Mouse (Mus musculus) liver, embryonic 12.5 days (tissue): ENCODE results near the gene Snx9. TPM values are rescaled to one million over a fixed set of nuclear protein-coding genes. Genes with fewer than 3 reads are reported as not detected.

Experiments
- ATAC-seq: fragments of 200-750 bp; cut with Nextera tagmentation; 2 replicates; pipeline ENCODE4 v1.8.0; 2017; ENCODE audit warnings: moderate number of reproducible peaks, mild to moderate bottlenecking, moderate library complexity
- H3K27ac ChIP-seq: fragments of 300-500 bp; sonication (generic); 2 replicates; pipeline ENCODE4 v1.5.1; 2016; ENCODE audit warnings: mild to moderate bottlenecking
- H3K27me3 ChIP-seq: fragments of 300-500 bp; sonication (generic); replicated peaks from 2 replicates; pipeline ENCODE4 v1.6.1; 2016; ENCODE audit warnings: mild to moderate bottlenecking, moderate library complexity
- H3K36me3 ChIP-seq: fragments of 300-500 bp; sonication (generic); 2 replicates; pipeline ENCODE4 v1.6.1; 2016; ENCODE audit warnings: mild to moderate bottlenecking, moderate library complexity
- H3K4me1 ChIP-seq: fragments of 300-500 bp; sonication (generic); 2 replicates; pipeline ENCODE4 v1.6.1; 2016
- H3K4me2 ChIP-seq: fragments of 300-500 bp; sonication (generic); 2 replicates; pipeline ENCODE4 v1.6.1; 2016; ENCODE audit warnings: mild to moderate bottlenecking, moderate library complexity
- H3K4me3 ChIP-seq: fragments of 300-500 bp; sonication (generic); 2 replicates; pipeline ENCODE4 v1.5.1; 2016; ENCODE audit warnings: mild to moderate bottlenecking, moderate library complexity
- H3K9ac ChIP-seq: fragments of 300-500 bp; sonication (generic); 2 replicates; pipeline ENCODE4 v1.6.1; 2016; ENCODE audit warnings: mild to moderate bottlenecking, moderate library complexity
- H3K9me3 ChIP-seq: fragments of 300-500 bp; sonication (generic); replicated peaks from 2 replicates; pipeline ENCODE4 v1.6.1; 2016; ENCODE audit warnings: mild to moderate bottlenecking, moderate library complexity
- WGBS: fragments of 180-500 bp; shearing (Covaris S2); methylation state at CpG from one replicate; pipeline ENCODE4 v1.1.7; 2016; ENCODE audit not compliant: insufficient replicate concordance; 5-methylcytosine and 5-hydroxymethylcytosine counted together
- polyA plus RNA-seq: library from polyadenylated mRNA; unstranded; fragments of >200 nt; fragmentation: Nextera tagmentation; extraction: Ambion mirVana; gene quantifications from 2 replicates; pipeline ENCODE4 v1.2.1, GENCODE M21; 2016

Snx9 gene
- polyA plus RNA-seq, 1 experiment from 2014 or later = 22.7 TPM

- Histone ChIP-seq H3K9me3 (no peaks in the 10 kb centered on the region), H3K4me1 (peaks cover 60% of the 10 kb centered on the region), H3K27ac (peak overlapping the region; percentile 79), H3K9ac (no peak overlapping the region), H3K4me3 (no peak overlapping the region), H3K36me3 (peaks cover 34% of the 10 kb centered on the region), H3K27me3 (no peaks in the 10 kb centered on the region), H3K4me2 (peak overlapping the region; percentile 23)
- ATAC-seq = peak; percentile 87
- WGBS = 6% methylated on average over 7 of the region's 7 CpGs
These were observed 52.0 kb downstream of the Snx9 start for GRCm38 (mm10) chr17:5893092-5893491.

GRCm38 (mm10) chr17:5893574-5894148 is 52.5 kb downstream of the Snx9 start:
- H3K9ac ChIP-seq = no peak overlapping the region
- H3K27ac ChIP-seq = peak overlapping the region; percentile 79
- peaks cover 34% of the 10 kb centered on the region for H3K36me3 ChIP-seq
- H3K4me1 ChIP-seq = peaks cover 58% of the 10 kb centered on the region
- ATAC-seq = peak; percentile 13; the same call in 1 of the 2 replicates
- 55% methylated on average over 7 of the region's 7 CpGs for WGBS
- H3K27me3 ChIP-seq = no peaks in the 10 kb centered on the region
- H3K4me2 ChIP-seq = peak overlapping the region; percentile 23
- H3K9me3 ChIP-seq = no peaks in the 10 kb centered on the region
- no peak overlapping the region for H3K4me3 ChIP-seq

GRCm38 (mm10) chr17:5896066-5896465 is 54.9 kb downstream of the Snx9 start:
- peaks cover 39% of the 10 kb centered on the region for H3K4me1 ChIP-seq
- no peaks in the 10 kb centered on the region for H3K9me3 ChIP-seq
- no peak overlapping the region for H3K27ac ChIP-seq
- H3K4me3 ChIP-seq = no peak overlapping the region
- H3K27me3 ChIP-seq = no peaks in the 10 kb centered on the region
- no peak overlapping the region for H3K9ac ChIP-seq
- WGBS = 62% methylated on average over 4 of the region's 4 CpGs
- no peak overlapping the region for H3K4me2 ChIP-seq
- peaks cover 46% of the 10 kb centered on the region for H3K36me3 ChIP-seq
- ATAC-seq = no peak

DNA sequence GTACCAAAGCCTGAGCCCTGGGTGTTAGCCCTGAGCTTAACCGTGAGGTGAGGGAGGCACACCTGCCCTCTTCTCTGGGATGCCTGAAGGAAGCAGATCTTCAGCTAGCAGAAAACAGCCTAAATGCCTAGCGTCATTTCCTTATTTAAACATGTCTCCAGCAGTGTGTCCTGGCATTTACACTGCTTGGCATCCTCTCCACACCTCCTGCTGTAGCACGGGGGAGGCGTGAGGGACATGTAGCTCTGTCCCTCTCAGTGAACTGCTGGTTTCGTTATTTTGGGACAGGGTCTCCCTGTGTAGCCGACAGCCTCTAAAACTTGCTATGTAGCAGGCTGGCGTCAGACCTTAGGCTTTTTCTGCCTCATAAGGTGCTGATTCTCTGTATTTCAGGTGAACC is 55.5 kb downstream of the Snx9 start:
- H3K9ac ChIP-seq = no peak overlapping the region
- peaks cover 48% of the 10 kb centered on the region for H3K36me3 ChIP-seq
- H3K4me2 ChIP-seq = no peak overlapping the region
- H3K9me3 ChIP-seq = no peaks in the 10 kb centered on the region
- no peak for ATAC-seq
- 79% methylated on average over 7 of the region's 7 CpGs for WGBS
- H3K27ac ChIP-seq = no peak overlapping the region
- H3K4me3 ChIP-seq = no peak overlapping the region
- no peaks in the 10 kb centered on the region for H3K27me3 ChIP-seq
- peaks cover 35% of the 10 kb centered on the region for H3K4me1 ChIP-seq

- Histone ChIP-seq H3K4me2 (no peak overlapping the region), H3K4me1 (peaks cover 25% of the 10 kb centered on the region), H3K4me3 (no peak overlapping the region), H3K27me3 (no peaks in the 10 kb centered on the region), H3K27ac (no peak overlapping the region), H3K9me3 (no peaks in the 10 kb centered on the region), H3K9ac (no peak overlapping the region), H3K36me3 (peaks cover 54% of the 10 kb centered on the region)
- 82% methylated on average over 17 of the region's 17 CpGs for WGBS
- no peak for ATAC-seq
These were observed 56.4 kb downstream of the Snx9 start for GRCm38 (mm10) chr17:5897326-5898200.

GRCm38 (mm10) chr17:5899251-5899650 is 58.1 kb downstream of the Snx9 start:
- H3K4me3 ChIP-seq = no peak overlapping the region
- H3K27me3 ChIP-seq = no peaks in the 10 kb centered on the region
- no peak for ATAC-seq
- no peak overlapping the region for H3K4me2 ChIP-seq
- no peaks in the 10 kb centered on the region for H3K9me3 ChIP-seq
- peaks cover 8% of the 10 kb centered on the region for H3K4me1 ChIP-seq
- H3K9ac ChIP-seq = no peak overlapping the region
- peaks cover 67% of the 10 kb centered on the region for H3K36me3 ChIP-seq
- no peak overlapping the region for H3K27ac ChIP-seq
- 85% methylated on average over 6 of the region's 6 CpGs for WGBS

GRCm38 (mm10) chr17:5901381-5901780 is 60.3 kb downstream of the Snx9 start:
- H3K27ac ChIP-seq = no peak overlapping the region
- peaks cover 8% of the 10 kb centered on the region; the same call in 1 of the 2 replicates for H3K4me1 ChIP-seq
- ATAC-seq = no peak
- H3K27me3 ChIP-seq = no peaks in the 10 kb centered on the region
- H3K9me3 ChIP-seq = no peaks in the 10 kb centered on the region
- no peak overlapping the region for H3K4me2 ChIP-seq
- peaks cover 72% of the 10 kb centered on the region for H3K36me3 ChIP-seq
- H3K9ac ChIP-seq = no peak overlapping the region
- 75% methylated on average over 5 of the region's 5 CpGs for WGBS
- H3K4me3 ChIP-seq = no peak overlapping the region

DNA sequence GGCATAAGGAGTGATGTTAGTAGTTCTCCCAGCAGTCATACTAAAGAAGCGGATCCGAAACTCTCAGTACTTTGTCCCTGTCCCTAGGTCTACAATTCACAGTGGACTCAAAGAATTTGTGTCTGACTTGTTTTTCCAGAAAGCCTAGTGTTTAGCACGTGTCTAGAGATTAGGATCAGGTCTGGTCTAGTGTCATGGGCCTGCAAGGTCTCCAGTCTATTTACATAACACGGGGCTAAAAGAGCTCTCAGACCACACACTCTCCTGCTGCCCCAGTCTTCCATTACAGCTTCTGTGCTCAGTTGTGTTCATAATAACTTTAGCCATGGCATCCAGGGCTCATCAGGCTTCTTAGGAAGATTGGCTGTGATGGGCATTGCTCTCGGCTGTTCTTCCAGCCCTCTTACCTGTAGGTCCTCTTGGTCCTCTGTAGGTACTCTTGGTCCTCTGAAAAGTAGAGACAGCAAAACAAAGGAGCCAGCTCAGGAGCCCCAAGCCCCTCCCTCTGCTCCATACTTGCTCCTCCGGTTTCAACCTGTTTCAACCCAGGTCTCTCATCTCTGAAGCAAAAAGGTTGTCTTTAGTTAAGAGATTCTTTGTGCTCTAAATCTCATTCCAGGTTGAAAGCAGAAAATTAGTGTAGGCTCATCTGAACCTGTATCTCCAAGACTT is 62.6 kb downstream of the Snx9 start:
- Histone ChIP-seq H3K4me3 (no peak overlapping the region), H3K4me1 (peaks cover 8% of the 10 kb centered on the region; the same call in 1 of the 2 replicates), H3K27me3 (no peaks in the 10 kb centered on the region), H3K9me3 (no peaks in the 10 kb centered on the region), H3K4me2 (no peak overlapping the region), H3K27ac (no peak overlapping the region), H3K36me3 (peaks cover 89% of the 10 kb centered on the region), H3K9ac (no peak overlapping the region)
- 67% methylated on average over 6 of the region's 6 CpGs for WGBS
- no peak for ATAC-seq

DNA sequence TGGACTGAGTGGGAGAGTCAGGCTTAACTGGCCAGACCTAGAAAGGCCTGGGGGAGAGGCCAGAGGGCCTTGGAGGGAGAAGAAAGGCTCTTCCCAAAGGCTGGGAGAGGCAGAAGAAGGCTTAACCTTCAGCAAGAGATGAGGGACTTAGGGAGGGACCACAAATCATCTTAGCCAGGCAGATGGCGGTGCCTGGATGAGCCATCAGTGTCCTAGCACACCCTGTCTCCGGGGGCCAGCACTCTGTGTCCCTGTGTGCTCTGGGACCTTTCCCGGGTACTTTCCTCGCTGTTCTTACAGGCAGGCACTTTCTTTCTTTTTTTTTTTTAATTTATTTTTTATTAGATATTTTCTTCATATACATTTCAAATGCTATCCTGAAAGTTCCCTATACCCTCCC is 68.6 kb downstream of the Snx9 start:
- Histone ChIP-seq H3K4me1 (peaks cover 16% of the 10 kb centered on the region), H3K36me3 (peaks cover 55% of the 10 kb centered on the region), H3K4me3 (no peak overlapping the region), H3K9ac (no peak overlapping the region), H3K9me3 (no peaks in the 10 kb centered on the region), H3K4me2 (no peak overlapping the region), H3K27me3 (no peaks in the 10 kb centered on the region), H3K27ac (no peak overlapping the region)
- 88% methylated on average over 4 of the region's 4 CpGs for WGBS
- ATAC-seq = no peak

GRCm38 (mm10) chr17:5911591-5911990 is 70.5 kb downstream of the Snx9 start:
- H3K4me3 ChIP-seq = no peak overlapping the region
- WGBS = 76% methylated on average over 12 of the region's 12 CpGs
- no peak overlapping the region for H3K9ac ChIP-seq
- peak; percentile 42; the same call in 1 of the 2 replicates for ATAC-seq
- H3K4me1 ChIP-seq = peaks cover 8% of the 10 kb centered on the region; the same call in 1 of the 2 replicates
- no peak overlapping the region for H3K4me2 ChIP-seq
- H3K27ac ChIP-seq = peak overlapping the region; percentile 58; the same call in 1 of the 2 replicates
- no peaks in the 10 kb centered on the region for H3K27me3 ChIP-seq
- H3K36me3 ChIP-seq = peaks cover 49% of the 10 kb centered on the region
- no peaks in the 10 kb centered on the region for H3K9me3 ChIP-seq

- Histone ChIP-seq H3K4me3 (no peak overlapping the region), H3K27me3 (no peaks in the 10 kb centered on the region), H3K9me3 (no peaks in the 10 kb centered on the region), H3K27ac (no peak overlapping the region), H3K4me1 (peaks cover 8% of the 10 kb centered on the region; the same call in 1 of the 2 replicates), H3K4me2 (no peak overlapping the region), H3K9ac (no peak overlapping the region), H3K36me3 (peaks cover 42% of the 10 kb centered on the region)
- no peak for ATAC-seq
- 83% methylated on average over 4 of the region's 4 CpGs for WGBS
These were observed 71.7 kb downstream of the Snx9 start for GRCm38 (mm10) chr17:5912797-5913196.

GRCm38 (mm10) chr17:5914217-5914616 is 73.1 kb downstream of the Snx9 start:
- Histone ChIP-seq H3K9ac (no peak overlapping the region), H3K36me3 (peaks cover 43% of the 10 kb centered on the region), H3K4me3 (no peak overlapping the region), H3K4me1 (peaks cover 8% of the 10 kb centered on the region; the same call in 1 of the 2 replicates), H3K27me3 (no peaks in the 10 kb centered on the region), H3K27ac (no peak overlapping the region), H3K4me2 (no peak overlapping the region), H3K9me3 (no peaks in the 10 kb centered on the region)
- WGBS = 75% methylated on average over 5 of the region's 5 CpGs
- no peak for ATAC-seq
